Mouse (Mus musculus) brown adipose tissue, adult 24 weeks (tissue): ENCODE measurements around the gene Phf7. TPM values are rescaled to one million over a fixed set of nuclear protein-coding genes. Genes with fewer than 3 reads are reported as not detected.

Source experiments
- H3K27ac ChIP-seq: fragments of 200-500 bp; replicated peaks from 2 replicates; pipeline ENCODE4 v1.5.1; 2012; ENCODE audit warnings: low read depth, mild to moderate bottlenecking, low read length
- H3K4me1 ChIP-seq: fragments of 200-500 bp; 2 replicates; pipeline ENCODE4 v1.6.1; 2012; ENCODE audit warnings: low read length, mixed read lengths; ENCODE audit not compliant: control insufficient read depth, insufficient read depth, insufficient read length
- H3K4me3 ChIP-seq: fragments of 200-500 bp; 2 replicates; pipeline ENCODE4 v1.5.1; 2012; ENCODE audit warnings: low read depth, mild to moderate bottlenecking, low read length, moderate library complexity; ENCODE audit not compliant: insufficient read depth
- polyA plus RNA-seq: library from polyadenylated mRNA; stranded (reverse); fragments of >200 nt; gene quantifications from 2 replicates; pipeline ENCODE4 v1.2.4, GENCODE M21; 2012; ENCODE audit not compliant: missing spikeins, insufficient read depth, insufficient read length

Gene Phf7
- polyA plus RNA-seq, 1 experiment: 9.9 TPM

GRCm38 (mm10) chr14:31213868-31214267 lies 37.2 kb downstream of the Phf7 start:
- Histone ChIP-seq H3K4me3 (no peak overlapping the region), H3K27ac (no peak overlapping the region), H3K4me1 (peaks cover 5% of the 10 kb centered on the region)

- Histone ChIP-seq H3K4me1 (peaks cover 5% of the 10 kb centered on the region), H3K4me3 (no peak overlapping the region), H3K27ac (no peak overlapping the region)
Observed at GRCm38 (mm10) chr14:31212499-31212898, 38.6 kb downstream of the Phf7 start.

- Histone ChIP-seq H3K27ac (no peak overlapping the region), H3K4me1 (peaks cover 10% of the 10 kb centered on the region; the same call in 1 of the 2 replicates), H3K4me3 (no peak overlapping the region)
Observed at GRCm38 (mm10) chr14:31211854-31212253, 39.3 kb downstream of the Phf7 start.

DNA sequence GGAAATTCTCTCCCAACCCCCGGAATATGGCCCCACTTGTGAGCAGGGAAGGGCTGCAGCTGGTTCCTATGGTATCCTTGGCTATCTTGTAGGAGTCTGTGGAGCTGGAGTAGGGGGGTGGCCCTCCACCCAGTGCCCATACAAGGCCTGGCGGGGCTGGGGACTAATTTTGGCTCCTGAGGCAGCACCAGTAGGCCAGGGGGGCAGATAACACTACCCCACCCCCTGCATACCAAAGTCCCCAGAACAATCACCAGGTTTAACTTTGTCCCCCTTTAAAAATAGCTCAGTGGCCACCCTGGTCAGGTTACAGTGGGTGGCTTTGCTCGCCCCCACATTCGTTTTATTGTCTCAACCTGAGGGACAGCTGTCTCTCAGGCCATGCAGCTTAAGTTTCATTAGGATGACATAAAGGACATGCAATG lies 42.0 kb downstream of the Phf7 start:
- Histone ChIP-seq H3K4me3 (no peak overlapping the region), H3K4me1 (peaks cover 9% of the 10 kb centered on the region; the same call in 1 of the 2 replicates), H3K27ac (no peak overlapping the region)

GRCm38 (mm10) chr14:31208084-31208483 lies 43.0 kb downstream of the Phf7 start, which contains the start of gene Tnnc1:
TSS of gene Tnnc1 (plus strand) at chr14:31208312.
- H3K4me3 ChIP-seq: peak within 1 kb of the TSS; percentile 75
- peak within 1 kb of the TSS; percentile 81 for H3K27ac ChIP-seq
- peaks cover 9% of the 10 kb centered on the region; the same call in 1 of the 2 replicates for H3K4me1 ChIP-seq

DNA sequence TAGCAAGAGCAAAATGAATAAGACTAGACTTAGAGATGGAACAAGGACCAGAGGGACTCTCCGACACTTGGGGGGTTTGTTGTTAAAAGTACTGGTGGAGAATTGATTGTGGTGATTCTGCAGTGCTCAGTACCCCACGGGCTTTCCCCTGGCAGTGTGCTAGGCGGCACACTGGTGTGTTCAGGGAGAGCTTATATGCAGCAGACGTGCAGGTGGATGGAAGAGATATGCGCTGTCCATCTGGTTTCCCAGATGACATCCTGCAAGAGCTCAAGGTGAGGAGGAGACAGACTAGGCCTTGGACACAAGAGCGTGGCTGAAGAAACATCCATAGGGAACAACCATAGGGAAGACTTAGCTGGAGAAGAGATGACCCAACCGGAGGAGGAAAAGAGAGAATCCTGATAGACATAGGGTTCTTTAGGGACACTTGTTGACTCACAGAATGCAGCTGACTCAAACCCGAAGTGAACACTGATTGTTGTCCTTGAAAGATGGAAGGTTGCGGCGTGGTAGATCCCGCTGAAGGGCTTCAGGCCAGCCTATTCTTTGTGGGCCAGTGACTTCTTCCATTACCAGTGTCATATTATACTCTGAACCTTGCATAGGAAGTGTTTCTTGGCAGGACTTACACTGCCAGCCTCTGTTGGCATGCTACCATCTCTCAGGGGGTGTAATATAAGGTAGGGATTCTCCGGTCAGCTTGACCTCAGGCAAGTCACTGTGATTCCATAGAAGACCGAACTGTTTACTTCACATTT lies 43.9 kb downstream of the Phf7 start:
- Histone ChIP-seq H3K27ac (peak overlapping the region; percentile 81), H3K4me3 (peak overlapping the region; percentile 75), H3K4me1 (peaks cover 9% of the 10 kb centered on the region; the same call in 1 of the 2 replicates)

GRCm38 (mm10) chr14:31206472-31206981 lies 44.6 kb downstream of the Phf7 start:
- peak overlapping the region; percentile 86 for H3K4me3 ChIP-seq
- peak overlapping the region; percentile 81 for H3K27ac ChIP-seq
- H3K4me1 ChIP-seq: peaks cover 9% of the 10 kb centered on the region; the same call in 1 of the 2 replicates

GRCm38 (mm10) chr14:31205562-31206467 lies 45.3 kb downstream of the Phf7 start:
- H3K4me1 ChIP-seq: peaks cover 9% of the 10 kb centered on the region; the same call in 1 of the 2 replicates
- peak overlapping the region; percentile 86 for H3K4me3 ChIP-seq
- peak overlapping the region; percentile 78 for H3K27ac ChIP-seq

- peaks cover 9% of the 10 kb centered on the region; the same call in 1 of the 2 replicates for H3K4me1 ChIP-seq
- H3K4me3 ChIP-seq: peak overlapping the region; percentile 86
- peak overlapping the region; percentile 78 for H3K27ac ChIP-seq
Observed at GRCm38 (mm10) chr14:31205244-31205561, 45.9 kb downstream of the Phf7 start.

GRCm38 (mm10) chr14:31204844-31205243 lies 46.3 kb downstream of the Phf7 start:
- Histone ChIP-seq H3K27ac (peak overlapping the region; percentile 78; the same call in 1 of the 2 replicates), H3K4me1 (peaks cover 9% of the 10 kb centered on the region; the same call in 1 of the 2 replicates), H3K4me3 (peak overlapping the region; percentile 86)

GRCm38 (mm10) chr14:31200038-31200437 lies 51.1 kb downstream of the Phf7 start:
- peaks cover 14% of the 10 kb centered on the region for H3K4me1 ChIP-seq
- no peak overlapping the region for H3K27ac ChIP-seq
- H3K4me3 ChIP-seq: no peak overlapping the region

- Histone ChIP-seq H3K4me1 (peaks cover 15% of the 10 kb centered on the region), H3K27ac (no peak overlapping the region), H3K4me3 (no peak overlapping the region)
Observed at GRCm38 (mm10) chr14:31199599-31199998, 51.5 kb downstream of the Phf7 start.

DNA sequence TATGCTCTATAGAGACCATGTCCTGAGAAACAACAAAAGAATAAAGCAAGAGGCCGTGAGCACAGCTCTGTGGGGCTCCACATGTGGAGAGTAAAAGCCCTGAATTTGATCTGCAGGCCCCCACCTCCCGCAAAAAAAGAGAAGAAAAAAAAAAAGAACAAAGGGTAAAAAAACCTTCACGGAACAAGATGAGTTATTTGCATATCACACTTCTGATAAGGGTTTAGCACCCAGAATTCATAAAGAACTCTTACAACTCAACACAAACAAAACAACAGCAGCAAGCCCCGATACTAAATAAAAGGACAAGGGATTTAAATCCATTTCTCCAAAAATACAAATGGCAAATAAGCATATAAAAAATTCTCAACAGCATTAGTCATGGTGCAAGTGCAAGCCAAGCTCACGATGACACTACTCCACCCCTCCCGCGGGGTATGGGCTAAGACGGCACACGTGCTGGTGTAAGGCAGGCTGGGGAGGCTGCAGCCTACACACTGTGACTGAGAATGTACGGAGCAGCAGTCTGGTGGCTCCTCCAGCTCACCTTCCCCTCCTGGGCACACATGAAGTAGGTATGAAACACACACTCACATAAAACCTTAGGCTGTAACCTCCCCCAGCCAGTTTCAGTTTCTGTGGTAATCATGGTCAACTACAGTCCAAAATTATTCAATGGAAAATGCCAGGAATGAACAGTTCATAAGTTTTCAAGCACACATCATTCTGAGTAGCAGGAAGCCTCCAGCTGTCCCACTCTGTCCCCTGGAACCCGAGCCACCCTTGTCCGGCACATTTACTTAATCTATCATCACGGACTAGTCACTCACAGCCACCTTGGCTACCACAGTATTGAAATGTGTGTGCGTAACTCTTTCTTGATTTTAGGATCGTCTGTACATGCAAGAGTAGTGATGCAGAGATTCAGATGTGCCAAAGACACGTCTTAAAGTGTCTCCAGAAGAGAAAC lies 53.3 kb downstream of the Phf7 start:
- H3K4me1 ChIP-seq: peaks cover 15% of the 10 kb centered on the region
- H3K27ac ChIP-seq: no peak overlapping the region; the same call in 1 of the 2 replicates
- no peak overlapping the region for H3K4me3 ChIP-seq

- Histone ChIP-seq H3K27ac (no peak overlapping the region), H3K4me1 (peaks cover 15% of the 10 kb centered on the region), H3K4me3 (no peak overlapping the region)
Observed at GRCm38 (mm10) chr14:31195968-31196367, 55.1 kb downstream of the Phf7 start.
